Mouse (Mus musculus) hindbrain, embryonic 12.5 days (tissue): ENCODE data around the gene Foxp1. TPM values are rescaled to one million over a fixed set of nuclear protein-coding genes. Genes with fewer than 3 reads are reported as not detected.

Source experiments
- ATAC-seq: fragments of 200-750 bp; cut with Nextera tagmentation; 2 replicates; pipeline ENCODE4 v1.8.0; 2017; ENCODE audit warnings: moderate TSS enrichment; ENCODE audit not compliant: low FRiP score
- H3K27ac ChIP-seq: fragments of 300-500 bp; sonication (generic); 2 replicates; pipeline ENCODE4 v1.5.1; 2016; ENCODE audit warnings: mild to moderate bottlenecking
- H3K27me3 ChIP-seq: fragments of 300-500 bp; sonication (generic); 2 replicates; pipeline ENCODE4 v1.6.1; 2016; ENCODE audit warnings: mild to moderate bottlenecking
- H3K36me3 ChIP-seq: fragments of 300-500 bp; sonication (generic); 2 replicates; pipeline ENCODE4 v1.6.1; 2016; ENCODE audit warnings: mild to moderate bottlenecking
- H3K4me1 ChIP-seq: fragments of 300-500 bp; sonication (generic); 2 replicates; pipeline ENCODE4 v1.6.1; 2016
- H3K4me2 ChIP-seq: fragments of 300-500 bp; sonication (generic); replicated peaks from 2 replicates; pipeline ENCODE4 v1.6.1; 2016; ENCODE audit warnings: mild to moderate bottlenecking
- H3K4me3 ChIP-seq: fragments of 300-500 bp; sonication (generic); 2 replicates; pipeline ENCODE4 v1.5.1; 2016; ENCODE audit warnings: mild to moderate bottlenecking
- H3K9ac ChIP-seq: fragments of 300-500 bp; sonication (generic); 2 replicates; pipeline ENCODE4 v1.6.1; 2016; ENCODE audit warnings: mild to moderate bottlenecking, moderate library complexity
- H3K9me3 ChIP-seq: fragments of 300-500 bp; sonication (generic); replicated peaks from 2 replicates; pipeline ENCODE4 v1.6.1; 2016; ENCODE audit warnings: mild to moderate bottlenecking
- WGBS: fragments of 180-500 bp; shearing (Covaris S2); methylation state at CpG from one replicate; pipeline ENCODE4 v1.1.7; 2016; 5-methylcytosine and 5-hydroxymethylcytosine counted together
- polyA plus RNA-seq: library from polyadenylated mRNA; unstranded; fragments of >200 nt; fragmentation: Nextera tagmentation; extraction: Ambion mirVana; gene quantifications from 2 replicates; pipeline ENCODE4 v1.2.1, GENCODE M21; 2016

Foxp1 gene
- polyA plus RNA-seq, 1 experiment from 2014 or later: 87.6 TPM

DNA sequence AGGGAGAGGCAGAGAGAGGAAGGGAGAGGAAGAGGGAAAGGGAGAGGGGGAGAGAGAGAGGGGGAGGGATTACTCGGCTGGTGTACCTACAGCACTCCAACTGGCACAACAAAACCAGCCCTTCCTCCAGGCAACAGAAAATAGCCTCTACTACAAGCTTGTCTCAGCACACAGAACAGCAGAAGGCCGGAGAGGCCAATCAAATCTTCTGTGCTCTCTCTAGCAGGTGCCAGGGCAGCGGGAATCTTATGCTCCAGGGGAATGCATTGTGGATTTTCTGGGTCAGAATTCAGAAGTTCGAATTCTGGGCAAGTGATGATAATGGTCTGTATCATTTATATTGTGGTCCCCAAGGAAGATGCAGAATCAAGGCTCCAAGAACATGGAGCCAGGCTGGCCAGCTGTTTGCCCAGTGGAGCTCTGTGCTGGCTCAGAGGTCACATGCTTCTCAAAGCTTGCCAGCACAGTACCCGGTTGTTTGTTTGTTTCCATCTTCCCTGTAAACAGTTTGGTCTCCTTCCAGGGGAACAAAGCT lies 11.8 kb upstream of the Foxp1 start:
- WGBS: 66% methylated on average over 5 of the region's 5 CpGs
- Histone ChIP-seq H3K27me3 (no peaks in the 10 kb centered on the region; the same call in 1 of the 2 replicates), H3K9ac (no peak overlapping the region), H3K4me1 (no peaks in the 10 kb centered on the region), H3K9me3 (no peaks in the 10 kb centered on the region), H3K36me3 (no peaks in the 10 kb centered on the region), H3K27ac (no peak overlapping the region), H3K4me3 (no peak overlapping the region), H3K4me2 (no peak overlapping the region)
- no peak for ATAC-seq

DNA sequence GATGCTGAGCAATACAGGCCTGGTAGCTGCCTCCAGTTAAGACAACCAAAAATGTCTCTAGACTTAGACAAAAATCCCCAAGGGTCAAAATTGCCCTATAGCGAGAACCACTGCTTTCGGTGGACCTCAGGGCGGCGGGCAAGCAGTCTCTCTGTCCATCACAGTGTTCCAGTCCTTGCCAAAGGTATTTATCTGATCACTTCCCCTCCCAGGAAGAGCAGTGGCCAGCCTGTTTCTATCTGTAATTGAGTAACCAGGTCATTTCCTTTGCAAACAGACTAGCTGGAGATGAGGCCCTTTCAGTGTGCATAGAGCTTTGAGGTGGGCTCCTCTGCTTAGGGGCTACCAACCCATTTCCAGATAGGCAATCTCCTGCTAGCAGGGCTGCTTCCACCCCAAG lies 9.9 kb upstream of the Foxp1 start:
- H3K4me3 ChIP-seq: no peak overlapping the region
- no peaks in the 10 kb centered on the region for H3K4me1 ChIP-seq
- WGBS: 90% methylated on average over 4 of the region's 4 CpGs
- H3K4me2 ChIP-seq: no peak overlapping the region
- H3K27me3 ChIP-seq: no peaks in the 10 kb centered on the region; the same call in 1 of the 2 replicates
- no peaks in the 10 kb centered on the region for H3K36me3 ChIP-seq
- 0 out of 2 replicates have a peak, but pooled peaks cover 3% of the 10 kb centered on the region for H3K9me3 ChIP-seq
- ATAC-seq: no peak
- no peak overlapping the region for H3K9ac ChIP-seq
- no peak overlapping the region for H3K27ac ChIP-seq

GRCm38 (mm10) chr6:99528972-99529371 lies 6.5 kb upstream of the Foxp1 start:
- Histone ChIP-seq H3K4me1 (peaks cover 3% of the 10 kb centered on the region; the same call in 1 of the 2 replicates), H3K4me2 (no peak overlapping the region), H3K4me3 (no peak overlapping the region), H3K9ac (no peak overlapping the region), H3K36me3 (no peaks in the 10 kb centered on the region), H3K27ac (no peak overlapping the region), H3K27me3 (no peaks in the 10 kb centered on the region; the same call in 1 of the 2 replicates), H3K9me3 (0 out of 2 replicates have a peak, but pooled peaks cover 5% of the 10 kb centered on the region)
- 72% methylated on average over 2 of the region's 2 CpGs for WGBS
- ATAC-seq: no peak

DNA sequence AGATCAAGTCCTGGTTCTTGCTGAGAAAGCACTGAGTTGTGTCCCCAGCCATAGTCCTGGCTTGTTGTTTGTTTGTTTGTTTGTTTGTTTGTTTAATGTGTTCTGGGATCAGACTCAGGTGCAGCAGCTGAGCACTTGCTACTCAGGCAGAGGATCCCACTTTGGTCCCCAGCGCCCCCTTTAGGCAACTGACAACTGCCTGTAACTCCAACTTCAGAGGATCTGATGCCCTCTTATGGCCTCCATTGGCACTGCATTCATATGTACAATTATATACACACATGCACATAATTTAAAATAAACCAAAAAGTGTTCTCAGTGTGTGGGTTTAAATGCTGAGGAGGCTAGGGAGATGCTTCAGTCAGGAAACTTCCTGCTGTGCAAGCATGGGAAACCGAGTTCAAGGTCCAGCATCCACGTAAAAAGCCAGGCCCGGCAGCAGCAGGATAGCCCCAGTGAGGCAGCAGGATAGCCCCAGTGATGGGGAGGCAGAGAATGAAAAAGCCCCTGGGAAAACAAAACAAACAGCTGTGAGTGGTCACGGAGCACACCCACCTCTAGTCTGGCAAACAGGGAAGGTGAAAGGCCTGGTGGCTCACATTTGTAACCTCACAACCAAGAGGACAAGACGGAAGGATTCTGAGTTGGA lies 5.1 kb upstream of the Foxp1 start:
- H3K9me3 ChIP-seq: 0 out of 2 replicates have a peak, but pooled peaks cover 5% of the 10 kb centered on the region
- H3K4me1 ChIP-seq: peaks cover 3% of the 10 kb centered on the region; the same call in 1 of the 2 replicates
- H3K27ac ChIP-seq: no peak overlapping the region
- no peak for ATAC-seq
- H3K9ac ChIP-seq: no peak overlapping the region
- H3K4me2 ChIP-seq: no peak overlapping the region
- H3K4me3 ChIP-seq: no peak overlapping the region
- no peaks in the 10 kb centered on the region; the same call in 1 of the 2 replicates for H3K27me3 ChIP-seq
- 91% methylated on average over 6 of the region's 6 CpGs for WGBS
- no peaks in the 10 kb centered on the region for H3K36me3 ChIP-seq

DNA sequence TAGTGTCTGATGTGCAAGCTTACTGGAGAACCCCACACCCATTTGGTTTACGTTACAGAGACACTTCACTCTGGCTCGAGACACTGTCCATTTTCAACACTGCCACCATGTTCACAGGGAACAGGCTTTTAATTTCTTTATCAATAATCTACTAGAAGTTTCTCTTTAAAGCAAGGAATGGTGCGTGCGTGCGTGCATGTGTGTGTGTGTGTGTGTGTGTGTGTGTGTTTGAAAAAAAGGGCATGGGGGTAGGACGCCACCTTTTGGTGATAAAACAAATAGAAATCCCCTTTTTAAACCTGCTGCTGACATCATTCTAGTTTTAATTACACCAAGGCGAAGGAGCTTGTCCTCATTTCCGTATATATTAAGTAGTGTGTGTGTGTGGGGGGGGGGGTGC lies 2.8 kb upstream of the Foxp1 start:
- H3K36me3 ChIP-seq: no peaks in the 10 kb centered on the region
- H3K4me1 ChIP-seq: peaks cover 6% of the 10 kb centered on the region
- no peak overlapping the region for H3K4me2 ChIP-seq
- 59% methylated on average over 8 of the region's 8 CpGs for WGBS
- H3K27me3 ChIP-seq: no peaks in the 10 kb centered on the region
- no peak overlapping the region for H3K27ac ChIP-seq
- H3K9ac ChIP-seq: no peak overlapping the region
- no peak overlapping the region for H3K4me3 ChIP-seq
- no peak for ATAC-seq
- 0 out of 2 replicates have a peak, but pooled peaks cover 5% of the 10 kb centered on the region for H3K9me3 ChIP-seq

- peak overlapping the region; percentile 98 for H3K4me2 ChIP-seq
- ATAC-seq: no peak
- H3K9me3 ChIP-seq: 0 out of 2 replicates have a peak, but pooled peaks cover 5% of the 10 kb centered on the region
- H3K27ac ChIP-seq: peak overlapping the region; percentile 99
- H3K4me3 ChIP-seq: peak overlapping the region; percentile 72
- no peaks in the 10 kb centered on the region for H3K36me3 ChIP-seq
- H3K4me1 ChIP-seq: peaks cover 11% of the 10 kb centered on the region
- H3K27me3 ChIP-seq: no peaks in the 10 kb centered on the region
- 29% methylated on average over 10 of the region's 10 CpGs for WGBS
- H3K9ac ChIP-seq: peak overlapping the region; percentile 89
Observed at GRCm38 (mm10) chr6:99523679-99524370, 1.3 kb upstream of the Foxp1 start.

DNA sequence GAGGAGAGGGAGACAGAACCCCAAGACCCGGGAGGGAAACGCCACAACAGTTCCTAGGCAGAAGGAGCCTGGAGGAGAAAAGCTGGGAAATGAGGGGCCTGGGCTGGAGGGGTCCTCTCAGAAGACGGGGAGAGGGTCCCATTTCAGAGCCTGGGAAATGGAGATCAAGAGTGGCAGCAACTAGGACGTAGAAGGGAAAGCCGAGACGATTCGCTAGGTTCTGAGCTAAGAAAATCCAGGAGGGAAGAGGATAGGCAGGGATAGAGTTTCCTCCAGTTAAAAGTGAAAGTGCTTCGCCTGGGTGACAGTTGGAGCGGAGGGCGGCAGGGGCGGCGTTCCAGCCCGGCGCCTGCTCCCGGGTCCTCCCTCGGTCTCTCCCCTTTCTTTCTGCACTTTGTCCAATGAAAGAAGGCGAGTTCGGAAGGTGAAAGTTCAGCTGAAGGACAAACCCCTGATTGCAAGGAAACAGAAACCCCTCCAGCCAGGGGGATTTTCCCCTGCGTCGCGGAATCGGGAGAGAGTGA lies 650 bp upstream of the Foxp1 start:
- ATAC-seq: peak; percentile 51
- H3K4me1 ChIP-seq: peaks cover 11% of the 10 kb centered on the region
- H3K4me2 ChIP-seq: peak overlapping the region; percentile 98
- peak overlapping the region; percentile 89 for H3K9ac ChIP-seq
- 0 out of 2 replicates have a peak, but pooled peaks cover 5% of the 10 kb centered on the region for H3K9me3 ChIP-seq
- WGBS: under 1% methylated on average over 22 of the region's 22 CpGs
- H3K27ac ChIP-seq: peak overlapping the region; percentile 99
- H3K4me3 ChIP-seq: peak overlapping the region; percentile 72
- no peaks in the 10 kb centered on the region for H3K36me3 ChIP-seq
- no peaks in the 10 kb centered on the region for H3K27me3 ChIP-seq

- ATAC-seq: peak; percentile 41
- Histone ChIP-seq H3K36me3 (no peaks in the 10 kb centered on the region), H3K27me3 (no peaks in the 10 kb centered on the region), H3K4me3 (peak overlapping the region; percentile 72), H3K4me1 (peaks cover 11% of the 10 kb centered on the region), H3K9ac (peak overlapping the region; percentile 89), H3K4me2 (peak overlapping the region; percentile 98), H3K9me3 (no peaks in the 10 kb centered on the region), H3K27ac (peak overlapping the region; percentile 99)
- WGBS: under 1% methylated on average over 64 of the region's 64 CpGs
Observed at GRCm38 (mm10) chr6:99521641-99522358, 721 bp downstream of the Foxp1 start.

- Histone ChIP-seq H3K27ac (peak overlapping the region; percentile 99), H3K4me1 (peaks cover 15% of the 10 kb centered on the region), H3K4me3 (peak overlapping the region; percentile 72), H3K4me2 (peak overlapping the region; percentile 98), H3K9me3 (no peaks in the 10 kb centered on the region), H3K9ac (peak overlapping the region; percentile 89), H3K36me3 (no peaks in the 10 kb centered on the region), H3K27me3 (no peaks in the 10 kb centered on the region)
- WGBS: under 1% methylated on average over 42 of the region's 54 CpGs
- peak; percentile 39 for ATAC-seq
Observed at GRCm38 (mm10) chr6:99521038-99521640, 1.4 kb downstream of the Foxp1 start.

- peak overlapping the region; percentile 72 for H3K4me3 ChIP-seq
- 1% methylated on average over 27 of the region's 27 CpGs for WGBS
- no peaks in the 10 kb centered on the region for H3K27me3 ChIP-seq
- H3K9me3 ChIP-seq: no peaks in the 10 kb centered on the region
- peak overlapping the region; percentile 98 for H3K4me2 ChIP-seq
- no peaks in the 10 kb centered on the region for H3K36me3 ChIP-seq
- H3K27ac ChIP-seq: peak overlapping the region; percentile 99
- H3K9ac ChIP-seq: peak overlapping the region; percentile 89
- no peak; the same call in none of the 2 replicates for ATAC-seq
- H3K4me1 ChIP-seq: peaks cover 16% of the 10 kb centered on the region
Observed at GRCm38 (mm10) chr6:99520676-99521037, 1.9 kb downstream of the Foxp1 start.

DNA sequence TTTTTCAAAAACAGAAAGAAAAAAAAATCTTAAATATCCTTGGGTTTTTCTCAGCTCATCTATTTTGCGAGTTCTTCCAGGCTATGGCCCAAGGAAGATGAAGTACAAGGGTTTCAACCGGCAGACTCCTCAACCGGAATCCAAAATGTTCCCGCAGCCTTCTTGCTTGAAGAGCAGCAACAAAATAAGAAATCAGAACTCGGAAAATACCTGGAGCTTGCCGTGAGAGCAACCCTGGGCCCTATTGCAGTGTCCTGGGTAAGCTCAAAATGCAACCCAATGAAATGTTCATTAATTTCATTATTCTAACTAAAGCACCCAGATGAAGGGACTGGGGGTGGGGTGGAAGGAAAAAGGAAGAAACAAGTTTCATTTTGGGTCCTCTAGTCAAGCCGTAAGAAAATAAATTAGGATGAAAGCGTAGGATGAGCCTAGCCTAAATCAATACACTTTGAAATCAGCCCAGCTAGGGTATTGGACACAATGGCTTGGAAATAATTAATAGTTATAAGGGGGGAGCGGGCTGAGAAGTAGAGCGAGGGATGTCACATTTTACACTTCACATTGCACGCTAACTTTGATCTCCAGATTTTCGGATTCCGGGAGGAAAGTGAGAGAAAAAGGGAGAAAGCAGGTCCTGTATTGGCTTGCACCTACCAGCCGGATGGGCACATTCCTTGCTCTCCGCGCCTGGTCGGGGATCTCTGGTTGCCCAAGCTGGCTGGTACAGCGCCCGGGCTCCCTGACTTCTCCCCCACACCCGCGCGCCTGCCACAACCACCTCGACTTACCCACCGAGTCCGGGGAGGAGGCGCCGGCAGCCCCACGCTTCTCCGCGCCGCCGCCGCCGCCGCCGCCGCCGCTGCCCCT lies 2.5 kb downstream of the Foxp1 start:
- H3K4me3 ChIP-seq: peak overlapping the region; percentile 72
- H3K27me3 ChIP-seq: no peaks in the 10 kb centered on the region
- H3K4me1 ChIP-seq: peaks cover 13% of the 10 kb centered on the region; the same call in 1 of the 2 replicates
- WGBS: under 1% methylated on average over 37 of the region's 38 CpGs
- H3K9ac ChIP-seq: peak overlapping the region; percentile 89
- no peak for ATAC-seq
- H3K4me2 ChIP-seq: peak overlapping the region; percentile 98
- H3K9me3 ChIP-seq: no peaks in the 10 kb centered on the region
- peak overlapping the region; percentile 99 for H3K27ac ChIP-seq
- no peaks in the 10 kb centered on the region for H3K36me3 ChIP-seq
